Mouse (Mus musculus) layer of hippocampus, adult 8-10 months (tissue): ENCODE results near the gene Olfr70. TPM values are rescaled to one million over a fixed set of nuclear protein-coding genes. Genes with fewer than 3 reads are reported as not detected.

ENCODE experiments used
- DNase-seq, 2 experiments: peaks; one replicate each; pipeline ENCODE4 v3.0.0; 2022; ENCODE audit warnings: low spot score in 2 of 2
- total RNA-seq, 4 experiments: library from RNA; stranded (reverse); gene quantifications; 2 replicates each; pipeline ENCODE4 v1.2.4; 2022

Gene Olfr70
- total RNA-seq, 4 experiments from 2014 or later, result not detected

- DNase-seq, result peak in 1 of 2 experiments; percentile 78
Measured at GRCm38 (mm10) chr4:43711821-43712220, 11.2 kb upstream of the Olfr70 start.

GRCm38 (mm10) chr4:43709869-43710268, 9.3 kb upstream of the Olfr70 start, which contains the start of gene Olfr71:
TSS of gene Olfr71 (minus strand) at chr4:43710255.
- DNase-seq, result no peak

- no peak for DNase-seq
Measured at GRCm38 (mm10) chr4:43705991-43706390, 5.4 kb upstream of the Olfr70 start.

GRCm38 (mm10) chr4:43703851-43704250, 3.2 kb upstream of the Olfr70 start:
- DNase-seq, result no peak

GRCm38 (mm10) chr4:43703439-43703838, 2.8 kb upstream of the Olfr70 start:
- no peak for DNase-seq

GRCm38 (mm10) chr4:43696561-43696960, 4.0 kb downstream of the Olfr70 start:
- no peak for DNase-seq

- DNase-seq, result no peak
Measured at GRCm38 (mm10) chr4:43695249-43695671, 5.3 kb downstream of the Olfr70 start.

GRCm38 (mm10) chr4:43694439-43695248, 6.0 kb downstream of the Olfr70 start:
- DNase-seq, result no peak

- DNase-seq, result no peak
Measured at GRCm38 (mm10) chr4:43693806-43694241, 6.8 kb downstream of the Olfr70 start.

- no peak for DNase-seq
Measured at GRCm38 (mm10) chr4:43691026-43691425, 9.6 kb downstream of the Olfr70 start.

GRCm38 (mm10) chr4:43690021-43690420, 10.6 kb downstream of the Olfr70 start:
- no peak for DNase-seq

- no peak for DNase-seq
Measured at GRCm38 (mm10) chr4:43679416-43680043, 21.1 kb downstream of the Olfr70 start.

GRCm38 (mm10) chr4:43678541-43678940, 22.1 kb downstream of the Olfr70 start:
- no peak for DNase-seq

- no peak for DNase-seq
Measured at GRCm38 (mm10) chr4:43675608-43676007, 25.0 kb downstream of the Olfr70 start.

- DNase-seq, result no peak
Measured at GRCm38 (mm10) chr4:43674974-43675373, 25.6 kb downstream of the Olfr70 start.

GRCm38 (mm10) chr4:43673703-43674102, 26.9 kb downstream of the Olfr70 start:
- no peak for DNase-seq

GRCm38 (mm10) chr4:43672070-43672469, 28.5 kb downstream of the Olfr70 start:
- DNase-seq, result peak; percentile 80 to 91

- DNase-seq, result no peak
Measured at GRCm38 (mm10) chr4:43669428-43669794, 31.2 kb downstream of the Olfr70 start.

GRCm38 (mm10) chr4:43668782-43669427, 31.7 kb downstream of the Olfr70 start, which contains the start of the genes Tmem8b and Fam221b:
TSS of gene Tmem8b (plus strand) at chr4:43668971.
TSS of gene Fam221b (minus strand) at chr4:43669145.
- DNase-seq, result peak; percentile 82 to 89

GRCm38 (mm10) chr4:43666412-43666811, 34.2 kb downstream of the Olfr70 start:
- no peak for DNase-seq

GRCm38 (mm10) chr4:43657146-43657545, 43.5 kb downstream of the Olfr70 start:
- DNase-seq, result no peak
